Mouse (Mus musculus): ENCODE measurements at regions not wholly inside any gene's neighbourhood (a gene's known extent, or its start where the extent isn't known, plus 50 kb on each side); places are given as distances from the start of the nearest gene placed in this dataset.
"Not testable (repeated sequence)": the region's sequence is repeated elsewhere in the genome, so short reads cannot be mapped to it uniquely, and the experiment has no call there.

DNA sequence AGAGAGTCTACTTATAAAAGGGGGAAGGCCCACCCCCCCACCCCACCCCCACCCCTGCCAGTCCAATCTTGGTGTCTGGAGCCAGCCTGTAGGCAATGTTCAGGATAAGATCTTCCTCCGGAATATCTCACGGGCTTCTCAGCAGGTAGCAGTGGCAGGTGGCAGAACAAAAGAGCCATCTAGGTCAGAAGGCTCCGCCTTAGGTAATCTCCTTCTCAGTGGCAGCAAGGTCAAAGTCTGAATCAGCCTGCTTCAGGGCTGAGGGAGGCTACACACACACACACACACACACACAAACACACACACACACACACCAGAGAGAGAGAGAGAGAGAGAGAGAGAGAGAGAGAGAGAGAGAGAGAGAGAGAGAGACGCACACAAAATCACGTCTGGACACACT is 431.8 kb downstream of the Tusc1 start:
- not testable (repeated sequence) for TF ChIP-seq CTCF (IDR thresholded peaks at IDR 0.05; ENCODE audit: borderline replicate concordance, extremely low read depth, insufficient read depth, insufficient read length); POLR2A (IDR thresholded peaks at IDR 0.05; ENCODE audit: borderline replicate concordance, extremely low read depth, insufficient read depth, insufficient read length, poor library complexity, severe bottlenecking)
